Mouse (Mus musculus): ENCODE data around the gene Garem2. TPM values are rescaled to one million over a fixed set of nuclear protein-coding genes. Genes with fewer than 3 reads are reported as not detected.
A peak's percentile ranks its signal among the peaks of the same experiment; 100 is the strongest.
"Not testable (repeated sequence)": the region's sequence is repeated elsewhere in the genome, so short reads cannot be mapped to it uniquely, and the experiment has no call there.

Garem2 gene
- polyA plus RNA-seq (2012; ENCODE audit: insufficient read depth, insufficient read length, low replicate concordance, missing spikeins) = not detected in 2 replicates

- under 1% methylated on average over 65 of the region's 65 CpGs for WGBS
- H3K4me3 ChIP-seq (ENCODE audit: insufficient read depth, low read depth, low read length) = peak within 1 kb of the TSS; percentile 47
- no peak within 1 kb of the TSS for H3K27ac ChIP-seq (ENCODE audit: insufficient read depth, low read depth, low read length)
- no peak for TF ChIP-seq CTCF (IDR thresholded peaks at IDR 0.05; ENCODE audit: insufficient read depth, low read depth, low read length)
- TF ChIP-seq POLR2A (IDR thresholded peaks at IDR 0.05; ENCODE audit: insufficient read depth, low read depth, low read length) = no peak
- peaks cover 24% of the 10 kb centered on the region for H3K4me1 ChIP-seq (ENCODE audit: control insufficient read depth, insufficient read depth, low read length)
These were observed at the start of gene Garem2 for GRCm38 (mm10) chr5:30104841-30105667. Garem2 (plus strand) TSS chr5:30105161.

- Histone ChIP-seq H3K4me3 (ENCODE audit: insufficient read depth, low read depth, low read length) (no peak overlapping the region), H3K27ac (ENCODE audit: insufficient read depth, low read depth, low read length) (no peak overlapping the region), H3K4me1 (ENCODE audit: control insufficient read depth, insufficient read depth, low read length) (no peaks in the 10 kb centered on the region)
- WGBS = 54% methylated on average over 6 of the region's 6 CpGs
- no peak for TF ChIP-seq CTCF (IDR thresholded peaks at IDR 0.05; ENCODE audit: insufficient read depth, low read depth, low read length)
- TF ChIP-seq POLR2A (IDR thresholded peaks at IDR 0.05; ENCODE audit: insufficient read depth, low read depth, low read length) = no peak
These were observed 46.7 kb upstream of the Garem2 start for GRCm38 (mm10) chr5:30058216-30058731.

GRCm38 (mm10) chr5:30059607-30060006 is 45.4 kb upstream of the Garem2 start:
- H3K27ac ChIP-seq (ENCODE audit: insufficient read depth, low read depth, low read length); H3K4me3 ChIP-seq (ENCODE audit: insufficient read depth, low read depth, low read length); H3K4me1 ChIP-seq (ENCODE audit: control insufficient read depth, insufficient read depth, low read length): not testable (repeated sequence)
- WGBS = 63% methylated on average over 5 of the region's 5 CpGs

GRCm38 (mm10) chr5:30067726-30068125 is 37.2 kb upstream of the Garem2 start:
- TF ChIP-seq POLR2A (IDR thresholded peaks at IDR 0.05; ENCODE audit: insufficient read depth, low read depth, low read length) (no peak), CTCF (IDR thresholded peaks at IDR 0.05; ENCODE audit: insufficient read depth, low read depth, low read length) (no peak)
- no peak overlapping the region for H3K4me3 ChIP-seq (ENCODE audit: insufficient read depth, low read depth, low read length)
- H3K27ac ChIP-seq (ENCODE audit: insufficient read depth, low read depth, low read length) = no peak overlapping the region
- 72% methylated on average over 6 of the region's 6 CpGs for WGBS
- peaks cover 2% of the 10 kb centered on the region; the same call in 1 of the 2 replicates for H3K4me1 ChIP-seq (ENCODE audit: control insufficient read depth, insufficient read depth, low read length)

GRCm38 (mm10) chr5:30071677-30072076 is 33.3 kb upstream of the Garem2 start:
- WGBS = 69% methylated on average over 6 of the region's 6 CpGs

GRCm38 (mm10) chr5:30072377-30072776 is 32.6 kb upstream of the Garem2 start:
- Histone ChIP-seq H3K4me3 (ENCODE audit: insufficient read depth, low read depth, low read length) (no peak overlapping the region), H3K4me1 (ENCODE audit: control insufficient read depth, insufficient read depth, low read length) (peaks cover 2% of the 10 kb centered on the region; the same call in 1 of the 2 replicates), H3K27ac (ENCODE audit: insufficient read depth, low read depth, low read length) (no peak overlapping the region)
- TF ChIP-seq CTCF (IDR thresholded peaks at IDR 0.05; ENCODE audit: insufficient read depth, low read depth, low read length) = no peak
- TF ChIP-seq POLR2A (IDR thresholded peaks at IDR 0.05; ENCODE audit: insufficient read depth, low read depth, low read length) = no peak
- WGBS = 72% methylated on average over 3 of the region's 3 CpGs

More at GRCm38 (mm10) chr5:30071677-30072076, 33.3 kb upstream of the Garem2 start:
- TF ChIP-seq CTCF (IDR thresholded peaks at IDR 0.05; ENCODE audit: insufficient read depth, low read depth, low read length) (no peak), POLR2A (IDR thresholded peaks at IDR 0.05; ENCODE audit: insufficient read depth, low read depth, low read length) (no peak)
- H3K27ac ChIP-seq (ENCODE audit: insufficient read depth, low read depth, low read length) = no peak overlapping the region
- H3K4me1 ChIP-seq (ENCODE audit: control insufficient read depth, insufficient read depth, low read length) = peaks cover 2% of the 10 kb centered on the region; the same call in 1 of the 2 replicates
- no peak overlapping the region for H3K4me3 ChIP-seq (ENCODE audit: insufficient read depth, low read depth, low read length)

GRCm38 (mm10) chr5:30072825-30073821 is 31.8 kb upstream of the Garem2 start, which contains the start of gene Tyms:
Tyms (minus strand) TSS chr5:30073617.
- TF ChIP-seq CTCF (IDR thresholded peaks at IDR 0.05; ENCODE audit: insufficient read depth, low read depth, low read length) (no peak), POLR2A (IDR thresholded peaks at IDR 0.05; ENCODE audit: insufficient read depth, low read depth, low read length) (peak; percentile 18; the same call in 1 of the 2 replicates)
- Histone ChIP-seq H3K4me3 (ENCODE audit: insufficient read depth, low read depth, low read length) (peak within 1 kb of the TSS; percentile 88), H3K4me1 (ENCODE audit: control insufficient read depth, insufficient read depth, low read length) (peaks cover 2% of the 10 kb centered on the region; the same call in 1 of the 2 replicates), H3K27ac (ENCODE audit: insufficient read depth, low read depth, low read length) (no peak within 1 kb of the TSS)
- WGBS = 2% methylated on average over 45 of the region's 45 CpGs

GRCm38 (mm10) chr5:30092701-30093100 is 12.3 kb upstream of the Garem2 start:
- H3K27ac ChIP-seq (ENCODE audit: insufficient read depth, low read depth, low read length) = no peak overlapping the region
- H3K4me3 ChIP-seq (ENCODE audit: insufficient read depth, low read depth, low read length) = no peak overlapping the region
- H3K4me1 ChIP-seq (ENCODE audit: control insufficient read depth, insufficient read depth, low read length) = peaks cover 3% of the 10 kb centered on the region; the same call in 1 of the 2 replicates
- 76% methylated on average over 13 of the region's 13 CpGs for WGBS
- no peak for TF ChIP-seq POLR2A (IDR thresholded peaks at IDR 0.05; ENCODE audit: insufficient read depth, low read depth, low read length)
- no peak for TF ChIP-seq CTCF (IDR thresholded peaks at IDR 0.05; ENCODE audit: insufficient read depth, low read depth, low read length)

Measured in olfactory bulb, adult 2 months (tissue).